Mouse (Mus musculus) cerebellum, adult 2 months (tissue): ENCODE measurements around the gene Stxbp4. TPM values are rescaled to one million over a fixed set of nuclear protein-coding genes. Genes with fewer than 3 reads are reported as not detected.
A peak's percentile ranks its signal among the peaks of the same experiment; 100 is the strongest.

Experiments used
- DNase-seq, 2 experiments: peaks; one replicate each; pipeline ENCODE4 v3.0.0; 2021
- H3K27ac ChIP-seq: fragments of 200-500 bp; 2 replicates; pipeline ENCODE4 v1.5.1; 2012; ENCODE audit warnings: low read length, control low read depth, inconsistent platforms; ENCODE audit not compliant: insufficient read depth
- H3K27me3 ChIP-seq: fragments of 200-500 bp; 2 replicates; pipeline ENCODE4 v1.6.1; 2012; ENCODE audit warnings: inconsistent platforms, mild to moderate bottlenecking, low read length, moderate library complexity; ENCODE audit not compliant: control insufficient read depth, insufficient read depth
- H3K4me1 ChIP-seq: fragments of 200-500 bp; 2 replicates; pipeline ENCODE4 v1.6.1; 2011; ENCODE audit warnings: low read length; ENCODE audit not compliant: control insufficient read depth, insufficient read depth
- H3K4me3 ChIP-seq: fragments of 200-500 bp; replicated peaks from 2 replicates; pipeline ENCODE3; 2011; ENCODE audit warnings: mild to moderate bottlenecking, low read depth, low read length, control low read depth; ENCODE audit not compliant: insufficient read depth
- CTCF ChIP-seq: fragments of 200-500 bp; IDR thresholded peaks from 2 replicates; pipeline ENCODE4 v1.5.1; 2011; ENCODE audit warnings: low read depth, mild to moderate bottlenecking, control low read depth, low read length, moderate library complexity, borderline replicate concordance; ENCODE audit not compliant: insufficient read depth
- POLR2A ChIP-seq: fragments of 200-500 bp; IDR thresholded peaks from 2 replicates; pipeline ENCODE4 v1.6.1; 2011; ENCODE audit warnings: low read length, control low read depth, borderline replicate concordance; ENCODE audit not compliant: insufficient read depth
- WGBS: fragments of 180-500 bp; shearing (Covaris S2); methylation state at CpG from one replicate; pipeline ENCODE4 v1.1.7; 2018; 5-methylcytosine and 5-hydroxymethylcytosine counted together
- polyA plus RNA-seq: library from polyadenylated mRNA; depleted of rRNA; stranded (reverse); fragments of >200 nt; gene quantifications from 2 replicates; pipeline ENCODE4 v1.2.3, GENCODE M21; 2012

Gene Stxbp4
- polyA plus RNA-seq, 1 experiment: 7.4 TPM

DNA sequence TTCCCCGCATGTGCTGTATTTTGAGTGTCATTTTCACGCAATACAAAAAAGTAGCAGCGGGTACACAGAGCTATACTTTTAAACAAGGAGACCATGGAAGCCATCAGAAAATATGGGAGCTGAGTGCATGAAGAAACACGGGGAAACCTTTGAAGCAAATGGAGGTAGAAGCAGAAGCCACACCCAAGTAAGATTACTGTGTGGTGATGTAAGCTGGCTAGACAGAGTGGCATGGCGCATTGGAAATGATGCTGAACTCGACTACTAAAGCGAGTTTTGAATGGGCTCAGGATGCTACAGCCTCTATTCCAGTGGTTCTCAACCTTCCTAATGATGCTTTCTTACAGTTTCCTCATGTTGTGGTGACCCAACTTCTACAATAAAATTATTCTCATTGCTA, 39.1 kb upstream of the Stxbp4 start:
- TF ChIP-seq CTCF (no peak), POLR2A (no peak)
- Histone ChIP-seq H3K4me3 (no peak overlapping the region), H3K27me3 (no peaks in the 10 kb centered on the region), H3K4me1 (no peaks in the 10 kb centered on the region), H3K27ac (no peak overlapping the region)
- WGBS: 91% methylated on average over 7 of the region's 7 CpGs
- no peak for DNase-seq

DNA sequence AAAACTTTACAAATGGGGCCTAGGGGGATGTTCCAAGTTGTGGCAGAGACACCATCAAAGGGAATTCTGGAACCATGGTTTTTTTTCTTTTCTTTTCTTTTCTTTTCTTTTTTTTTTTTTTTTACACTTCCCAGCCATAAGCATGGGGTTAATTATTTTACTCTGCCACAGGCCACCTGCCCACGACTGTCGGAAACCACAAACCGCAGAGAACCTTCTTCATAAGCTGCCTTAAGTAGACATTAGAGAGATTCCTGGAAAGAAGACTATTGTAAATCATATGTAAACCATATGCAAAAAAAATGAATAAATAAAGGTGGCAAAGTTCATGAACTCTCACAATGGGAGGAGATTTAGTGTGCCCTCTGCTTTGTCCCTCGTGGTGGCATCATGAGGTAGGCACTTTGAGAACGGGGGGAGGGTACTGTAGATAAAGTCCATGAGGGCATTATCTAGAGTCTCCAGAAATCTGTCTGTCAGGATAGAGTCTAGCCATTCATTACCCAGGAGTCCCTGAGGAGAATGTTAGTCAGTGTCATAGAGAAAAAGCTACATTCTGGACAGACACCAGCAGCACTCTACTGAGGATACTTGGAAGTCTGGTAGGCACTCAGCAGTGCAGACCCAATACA, 37.7 kb upstream of the Stxbp4 start:
- H3K27ac ChIP-seq: no peak overlapping the region

DNA sequence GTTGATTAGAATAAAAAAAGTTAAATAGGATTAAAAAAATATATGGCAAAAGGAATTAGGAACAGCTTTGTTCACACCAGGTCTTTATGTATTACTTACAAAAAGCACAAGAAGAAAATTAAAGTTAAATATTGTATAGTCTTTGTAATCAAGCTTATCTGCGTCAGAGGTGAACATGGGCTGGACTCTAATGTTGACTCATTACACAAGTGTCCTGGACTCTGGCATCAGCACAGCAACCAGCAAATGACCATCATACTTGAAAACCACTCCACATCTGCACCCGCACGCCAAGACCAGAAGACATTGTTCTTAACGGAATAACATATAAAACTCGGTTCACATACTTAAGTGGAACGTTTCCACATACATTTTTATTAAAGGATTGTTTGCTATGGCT, 29.4 kb upstream of the Stxbp4 start:
- Histone ChIP-seq H3K27ac (no peak overlapping the region), H3K27me3 (no peaks in the 10 kb centered on the region), H3K4me1 (no peaks in the 10 kb centered on the region), H3K4me3 (no peak overlapping the region)
- no peak for DNase-seq
- WGBS: 96% methylated on average over 6 of the region's 6 CpGs
- no peak for TF ChIP-seq POLR2A
- no peak for TF ChIP-seq CTCF

More for the DNA sequence above, 37.7 kb upstream of the Stxbp4 start:
- Histone ChIP-seq H3K4me1 (no peaks in the 10 kb centered on the region), H3K4me3 (no peak overlapping the region), H3K27me3 (no peaks in the 10 kb centered on the region)
- no peak for TF ChIP-seq POLR2A
- TF ChIP-seq CTCF: no peak
- WGBS: 85% methylated on average over 5 of the region's 5 CpGs
- DNase-seq: no peak

DNA sequence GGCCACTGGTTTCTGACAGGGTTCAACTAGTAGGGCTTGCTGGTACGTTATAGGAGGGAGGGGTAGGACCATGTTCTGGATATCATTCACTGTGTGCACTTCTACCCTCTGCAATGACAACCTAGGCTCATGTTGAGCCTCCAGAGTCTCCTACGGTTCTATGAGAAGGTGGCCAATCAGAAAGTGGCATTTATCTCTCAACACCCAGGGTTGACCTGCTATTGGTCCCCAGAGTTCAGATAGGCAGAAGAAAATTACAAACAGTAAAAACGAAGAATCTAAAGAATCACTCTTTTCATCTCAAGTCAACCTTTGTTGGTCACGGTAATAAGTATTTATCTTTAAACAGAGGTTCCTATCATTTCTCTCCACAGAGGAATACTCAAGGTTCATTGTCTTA, 29.0 kb upstream of the Stxbp4 start:
- WGBS: 92% methylated on average over 4 of the region's 4 CpGs

DNA sequence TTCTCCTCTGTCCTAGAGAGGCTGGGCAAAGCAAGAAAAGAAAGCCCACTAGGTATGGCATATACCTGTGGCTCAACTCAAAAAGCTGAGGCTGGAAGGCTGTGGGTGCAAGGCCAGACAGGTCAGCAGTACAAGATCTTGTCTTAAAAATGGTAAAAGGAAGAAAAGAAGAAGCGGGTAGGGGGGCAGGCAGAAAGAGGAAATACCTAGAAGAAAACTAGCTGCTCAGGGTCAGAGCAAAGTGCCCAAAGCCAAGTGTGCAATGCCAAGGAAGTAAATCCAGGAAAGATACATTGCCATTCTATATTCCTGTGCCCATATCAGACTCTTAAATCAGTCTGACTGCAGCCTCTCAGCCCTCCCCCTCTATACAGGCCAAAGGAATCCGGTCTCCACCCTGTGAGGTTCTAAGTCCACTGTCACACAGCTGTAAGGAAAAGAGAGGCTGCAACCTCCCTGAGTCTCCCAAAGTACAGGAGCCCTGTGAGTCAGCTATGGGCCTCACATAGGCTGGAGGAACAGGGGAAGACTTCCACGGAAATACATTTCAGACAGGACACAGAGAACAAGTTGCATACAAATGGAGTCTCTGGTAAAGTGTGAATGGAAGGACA, 28.4 kb upstream of the Stxbp4 start:
- 77% methylated on average over 3 of the region's 3 CpGs for WGBS
- TF ChIP-seq CTCF (no peak), POLR2A (no peak)
- Histone ChIP-seq H3K4me1 (no peaks in the 10 kb centered on the region), H3K4me3 (no peak overlapping the region), H3K27me3 (no peaks in the 10 kb centered on the region), H3K27ac (no peak overlapping the region)
- no peak for DNase-seq

More for the DNA sequence above, 29.0 kb upstream of the Stxbp4 start:
- no peak overlapping the region for H3K27ac ChIP-seq
- no peaks in the 10 kb centered on the region for H3K4me1 ChIP-seq
- no peaks in the 10 kb centered on the region for H3K27me3 ChIP-seq
- DNase-seq: no peak
- no peak overlapping the region for H3K4me3 ChIP-seq
- TF ChIP-seq CTCF: no peak
- TF ChIP-seq POLR2A: no peak

DNA sequence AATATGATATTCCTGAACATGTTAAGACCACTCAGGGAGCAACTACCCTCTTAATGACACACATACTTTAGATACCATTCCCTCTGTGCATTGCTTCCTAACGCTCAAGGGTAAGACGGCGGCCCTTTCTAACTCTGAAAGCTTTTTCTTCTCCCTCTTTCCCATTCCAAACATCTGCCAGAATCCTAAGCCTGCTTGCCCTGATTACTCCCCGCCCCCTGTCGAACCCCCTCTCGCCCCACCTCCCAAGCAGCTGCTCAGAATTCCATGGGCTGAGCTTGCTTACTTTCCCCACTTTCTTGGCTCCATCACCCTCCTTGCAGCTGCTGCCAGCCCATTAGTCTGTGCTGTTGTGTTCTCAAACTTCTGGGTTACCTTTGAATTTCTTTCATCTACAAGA, 27.3 kb upstream of the Stxbp4 start:
- peak in 1 of 2 experiments; percentile 9 for DNase-seq
- no peak overlapping the region for H3K4me3 ChIP-seq
- H3K4me1 ChIP-seq: no peaks in the 10 kb centered on the region
- H3K27me3 ChIP-seq: no peaks in the 10 kb centered on the region
- 25% methylated on average over 6 of the region's 6 CpGs for WGBS
- H3K27ac ChIP-seq: no peak overlapping the region
- no peak for TF ChIP-seq POLR2A
- TF ChIP-seq CTCF: no peak

DNA sequence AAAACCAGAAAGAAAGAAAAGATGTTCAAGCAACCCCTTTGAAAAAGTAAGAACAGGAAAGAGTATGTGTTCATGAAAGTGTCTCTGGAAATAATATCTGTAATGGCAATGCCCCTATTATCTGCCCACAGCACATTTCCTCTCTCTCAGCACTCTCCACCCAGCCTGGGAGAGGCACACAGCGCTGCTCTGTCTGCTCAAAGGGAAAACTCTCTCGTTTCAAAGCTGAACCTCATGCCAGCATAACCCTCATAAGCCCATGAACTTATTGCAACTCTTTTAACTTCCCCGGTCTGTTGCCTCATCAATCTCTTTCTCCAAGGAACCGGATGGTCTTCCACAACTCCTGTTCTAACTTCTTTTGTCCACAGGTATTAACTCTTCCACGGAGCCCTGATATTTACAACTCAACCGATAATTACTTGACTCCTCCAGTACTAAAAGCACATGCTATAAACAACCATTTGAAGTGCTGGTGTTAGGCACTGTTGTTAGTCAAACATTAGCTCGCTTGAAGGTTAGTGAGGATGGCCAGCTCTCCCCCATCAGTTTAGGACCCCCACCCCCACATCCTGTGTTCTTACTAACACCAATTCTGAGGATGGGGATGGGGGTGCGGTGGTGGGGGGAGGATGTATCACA, 26.6 kb upstream of the Stxbp4 start:
- no peak overlapping the region for H3K4me3 ChIP-seq
- no peaks in the 10 kb centered on the region for H3K4me1 ChIP-seq
- TF ChIP-seq POLR2A: no peak
- TF ChIP-seq CTCF: no peak
- WGBS: 65% methylated on average over 8 of the region's 8 CpGs
- H3K27me3 ChIP-seq: no peaks in the 10 kb centered on the region
- DNase-seq: no peak
- H3K27ac ChIP-seq: no peak overlapping the region

DNA sequence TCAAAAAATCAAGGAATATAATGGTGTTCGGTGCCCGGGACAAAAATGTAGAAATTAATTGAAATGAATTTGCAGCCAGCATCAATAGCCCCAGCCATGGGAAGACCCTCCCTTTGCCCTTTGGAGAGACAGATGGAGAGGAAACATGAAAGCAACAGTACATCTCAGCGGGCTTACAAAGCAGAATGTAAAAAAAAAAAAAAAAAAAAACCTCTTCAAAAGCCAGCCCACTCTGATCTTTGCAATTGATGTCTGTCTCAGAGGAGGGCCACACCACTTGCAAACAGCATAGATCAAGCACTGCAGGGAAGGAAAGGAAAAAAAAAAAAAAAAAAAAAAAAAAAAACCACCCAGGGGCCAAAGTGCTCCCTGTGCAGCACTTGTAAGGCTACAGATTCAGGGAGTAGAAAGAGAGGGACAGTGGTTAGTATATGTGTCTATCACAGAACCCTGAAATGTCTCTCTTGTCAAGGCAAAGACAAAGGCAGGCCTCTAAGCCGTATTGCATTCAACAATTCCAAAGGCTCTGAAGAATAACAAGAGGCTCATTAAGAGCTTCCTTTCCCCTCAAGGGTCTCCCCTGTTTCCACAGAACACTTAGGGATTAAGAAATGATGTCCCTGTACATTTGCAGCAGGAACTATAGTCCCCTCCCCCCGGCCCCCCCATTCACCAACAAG, 25.9 kb upstream of the Stxbp4 start:
- DNase-seq: no peak
- no peak for TF ChIP-seq POLR2A
- TF ChIP-seq CTCF: no peak
- no peak overlapping the region for H3K4me3 ChIP-seq
- no peaks in the 10 kb centered on the region for H3K27me3 ChIP-seq
- no peaks in the 10 kb centered on the region for H3K4me1 ChIP-seq
- H3K27ac ChIP-seq: no peak overlapping the region
- WGBS: 42% methylated on average over 5 of the region's 5 CpGs
